Mouse (Mus musculus): Measurements from ENCODE around the gene Gm21972. TPM values are rescaled to one million over a fixed set of nuclear protein-coding genes. Genes with fewer than 3 reads are reported as not detected.

Gene Gm21972
- total RNA-seq (2021), result 1 to 10 TPM; 2.1 to 9.0 TPM
- long read RNA-seq, experiment 1, partial matches to known transcripts, result 0 of 1 reads
- long read RNA-seq, experiment 1, other reads (novel, unspliced or antisense), result 1 of 1 reads
- long read RNA-seq, experiment 2, partial matches to known transcripts, result 0 of 1 reads
- long read RNA-seq, experiment 2, other reads (novel, unspliced or antisense), result 1 of 1 reads

- TF ChIP-seq CTCF (conservative IDR thresholded peaks at IDR 0.05), result no peak
- no peak for DNase-seq (ENCODE audit: low spot score in 2 of 2)
- Histone ChIP-seq H3K27ac (no peak within 1 kb of the TSS), H3K4me3 (no peak within 1 kb of the TSS)
Measured at GRCm38 (mm10) chr1:86133337-86133736, at the start of gene Gm21972. Gm21972 (plus strand) TSS chr1:86133637.

- peak; percentile 51 for TF ChIP-seq CTCF (conservative IDR thresholded peaks at IDR 0.05)
- H3K27ac ChIP-seq, result no peak overlapping the region
Measured at GRCm38 (mm10) chr1:86094413-86094812, 39.0 kb upstream of the Gm21972 start.

GRCm38 (mm10) chr1:86105054-86105453 is 28.4 kb upstream of the Gm21972 start:
- no peak overlapping the region for H3K27ac ChIP-seq
- DNase-seq (ENCODE audit: low spot score in 2 of 2), result no peak
- no peak for TF ChIP-seq CTCF (conservative IDR thresholded peaks at IDR 0.05)
- no peak overlapping the region for H3K4me3 ChIP-seq

More at GRCm38 (mm10) chr1:86094413-86094812, 39.0 kb upstream of the Gm21972 start:
- DNase-seq (ENCODE audit: low spot score in 2 of 2), result no peak
- no peak overlapping the region for H3K4me3 ChIP-seq

- H3K4me3 ChIP-seq, result no peak within 1 kb of the TSS
- DNase-seq (ENCODE audit: low spot score in 2 of 2), result peak; percentile 38 to 75
- peak within 1 kb of the TSS; percentile 11 for H3K27ac ChIP-seq
- peak; percentile 42; the same call in 1 of the 2 replicates for TF ChIP-seq CTCF (conservative IDR thresholded peaks at IDR 0.05)
Measured at GRCm38 (mm10) chr1:86111779-86112178, 21.7 kb upstream of the Gm21972 start, which contains the start of gene Htr2b. Htr2b (minus strand) TSS chr1:86111970.

GRCm38 (mm10) chr1:86114141-86114540 is 19.3 kb upstream of the Gm21972 start:
- H3K27ac ChIP-seq, result no peak overlapping the region
- DNase-seq (ENCODE audit: low spot score in 2 of 2), result no peak
- TF ChIP-seq CTCF (conservative IDR thresholded peaks at IDR 0.05), result no peak
- no peak overlapping the region for H3K4me3 ChIP-seq

- no peak for TF ChIP-seq CTCF (conservative IDR thresholded peaks at IDR 0.05)
- no peak overlapping the region for H3K4me3 ChIP-seq
- DNase-seq (ENCODE audit: low spot score in 2 of 2), result no peak
- H3K27ac ChIP-seq, result no peak overlapping the region
Measured at GRCm38 (mm10) chr1:86119549-86119948, 13.9 kb upstream of the Gm21972 start.

GRCm38 (mm10) chr1:86126036-86126435 is 7.4 kb upstream of the Gm21972 start:
- no peak overlapping the region for H3K4me3 ChIP-seq
- TF ChIP-seq CTCF (conservative IDR thresholded peaks at IDR 0.05), result no peak
- H3K27ac ChIP-seq, result no peak overlapping the region
- DNase-seq (ENCODE audit: low spot score in 2 of 2), result no peak

GRCm38 (mm10) chr1:86135315-86135714 is 1.9 kb downstream of the Gm21972 start:
- H3K4me3 ChIP-seq, result no peak overlapping the region
- no peak for DNase-seq (ENCODE audit: low spot score in 2 of 2)
- no peak overlapping the region for H3K27ac ChIP-seq
- no peak for TF ChIP-seq CTCF (conservative IDR thresholded peaks at IDR 0.05)

GRCm38 (mm10) chr1:86141081-86141480 is 7.6 kb downstream of the Gm21972 start:
- no peak for DNase-seq (ENCODE audit: low spot score in 2 of 2)
- Histone ChIP-seq H3K4me3 (no peak overlapping the region), H3K27ac (no peak overlapping the region)
- no peak for TF ChIP-seq CTCF (conservative IDR thresholded peaks at IDR 0.05)

GRCm38 (mm10) chr1:86143165-86143564 is 9.7 kb downstream of the Gm21972 start:
- no peak for TF ChIP-seq CTCF (conservative IDR thresholded peaks at IDR 0.05)

GRCm38 (mm10) chr1:86144001-86144944 is 10.8 kb downstream of the Gm21972 start:
- H3K27ac ChIP-seq, result peak overlapping the region; percentile 14; the same call in 1 of the 2 replicates
- DNase-seq (ENCODE audit: low spot score in 2 of 2), result peak in 1 of 2 experiments; percentile 22
- no peak overlapping the region for H3K4me3 ChIP-seq
- TF ChIP-seq CTCF (conservative IDR thresholded peaks at IDR 0.05), result peak; percentile 63

More at GRCm38 (mm10) chr1:86143165-86143564, 9.7 kb downstream of the Gm21972 start:
- Histone ChIP-seq H3K27ac (no peak overlapping the region), H3K4me3 (no peak overlapping the region)
- no peak for DNase-seq (ENCODE audit: low spot score in 2 of 2)

- no peak overlapping the region for H3K4me3 ChIP-seq
- DNase-seq (ENCODE audit: low spot score in 2 of 2), result no peak
- TF ChIP-seq CTCF (conservative IDR thresholded peaks at IDR 0.05), result no peak
- H3K27ac ChIP-seq, result no peak overlapping the region
Measured at GRCm38 (mm10) chr1:86146293-86146692, 12.9 kb downstream of the Gm21972 start.

- TF ChIP-seq CTCF (conservative IDR thresholded peaks at IDR 0.05), result no peak
- no peak overlapping the region for H3K27ac ChIP-seq
- H3K4me3 ChIP-seq, result no peak overlapping the region
- DNase-seq (ENCODE audit: low spot score in 2 of 2), result no peak
Measured at GRCm38 (mm10) chr1:86147557-86147956, 14.1 kb downstream of the Gm21972 start.

All from layer of hippocampus, adult 2 months (tissue).